Mouse (Mus musculus): Measurements from ENCODE around the gene Krtap2-4. TPM values are rescaled to one million over a fixed set of nuclear protein-coding genes. Genes with fewer than 3 reads are reported as not detected.

Gene Krtap2-4
- total RNA-seq (2023) = not detected

DNA sequence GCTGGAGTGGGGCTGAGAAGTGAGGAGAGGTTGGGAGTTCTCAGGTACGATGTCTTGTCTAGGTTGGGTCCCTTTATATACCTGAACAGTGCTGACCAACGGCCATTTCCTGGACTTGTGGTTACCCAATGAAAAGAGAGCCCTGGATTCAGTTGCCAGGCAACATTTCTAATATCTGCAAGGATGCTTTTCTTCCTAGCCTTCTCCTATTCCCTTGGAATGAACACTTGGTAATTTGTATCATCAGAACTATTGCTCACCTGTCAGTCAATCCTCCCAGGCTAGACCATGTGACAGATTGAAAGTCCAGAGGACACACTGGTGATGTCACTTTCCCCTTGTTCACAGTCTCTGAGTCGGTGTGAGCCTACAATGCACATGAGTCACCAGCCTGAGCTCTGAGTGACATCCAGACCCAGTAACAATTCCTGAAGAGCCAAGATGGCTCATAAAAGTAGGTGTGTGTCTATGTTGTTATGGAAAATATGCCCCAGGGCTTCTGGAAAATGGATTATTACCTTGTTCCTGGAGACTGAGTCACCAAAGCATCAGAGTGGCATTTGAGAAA, at the start of gene Krtap2-4:
Gene Krtap2-4, minus strand, starts transcription at position 51 of the 568 bp plus-strand sequence.

DNA sequence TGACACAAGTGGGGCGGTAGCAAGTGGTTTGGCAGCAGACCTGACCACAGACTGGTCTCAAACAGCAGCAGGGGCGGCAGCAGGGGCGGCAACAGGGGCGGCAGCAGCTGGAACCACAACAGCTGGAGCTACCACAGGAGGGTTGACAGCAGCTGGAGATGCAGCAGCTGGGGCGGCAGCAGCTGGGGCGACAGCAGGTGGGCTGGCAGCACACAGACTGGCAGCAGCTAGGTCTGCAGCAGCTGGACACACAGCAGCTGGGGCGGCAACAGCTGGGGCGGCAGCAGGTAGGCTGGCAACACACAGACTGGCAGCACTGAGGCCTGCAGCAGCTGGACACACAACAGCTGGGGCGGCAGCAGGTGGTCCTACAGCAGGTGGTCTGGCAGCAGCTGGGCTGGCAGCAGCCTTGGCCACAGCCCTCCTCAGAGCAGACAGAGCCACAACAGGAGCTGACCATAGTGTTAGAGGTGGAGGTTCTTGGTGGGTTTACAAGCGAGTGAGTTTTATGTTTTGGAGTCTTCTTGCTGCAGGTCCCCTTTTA, 43.9 kb upstream of the Krtap2-4 start, which contains the start of gene Gm11563:
Gene Gm11563, minus strand, starts transcription at position 494 of the 544 bp plus-strand sequence.

DNA sequence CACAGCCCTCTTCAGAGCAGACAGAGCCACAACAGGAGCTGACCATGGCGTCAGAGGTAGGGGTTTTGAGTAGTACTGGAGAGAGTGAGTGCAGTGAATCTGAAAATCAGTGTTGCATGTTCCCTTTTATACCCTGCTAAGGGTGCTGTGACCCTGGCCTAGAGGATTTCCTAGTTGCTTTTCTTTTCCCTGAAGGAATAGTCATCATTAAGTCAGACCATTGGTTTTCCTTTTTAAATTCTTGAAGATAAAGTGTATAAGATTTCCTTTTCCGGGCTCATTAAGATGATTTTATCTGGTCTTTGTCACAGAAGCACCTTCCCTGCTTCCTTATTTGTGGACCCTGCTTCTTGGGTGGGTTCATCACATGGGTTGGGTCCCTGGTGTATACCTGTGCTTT, 35.5 kb upstream of the Krtap2-4 start, which contains the start of gene Gm11555:
Gene Gm11555, minus strand, starts transcription at position 101 of the 400 bp plus-strand sequence.

DNA sequence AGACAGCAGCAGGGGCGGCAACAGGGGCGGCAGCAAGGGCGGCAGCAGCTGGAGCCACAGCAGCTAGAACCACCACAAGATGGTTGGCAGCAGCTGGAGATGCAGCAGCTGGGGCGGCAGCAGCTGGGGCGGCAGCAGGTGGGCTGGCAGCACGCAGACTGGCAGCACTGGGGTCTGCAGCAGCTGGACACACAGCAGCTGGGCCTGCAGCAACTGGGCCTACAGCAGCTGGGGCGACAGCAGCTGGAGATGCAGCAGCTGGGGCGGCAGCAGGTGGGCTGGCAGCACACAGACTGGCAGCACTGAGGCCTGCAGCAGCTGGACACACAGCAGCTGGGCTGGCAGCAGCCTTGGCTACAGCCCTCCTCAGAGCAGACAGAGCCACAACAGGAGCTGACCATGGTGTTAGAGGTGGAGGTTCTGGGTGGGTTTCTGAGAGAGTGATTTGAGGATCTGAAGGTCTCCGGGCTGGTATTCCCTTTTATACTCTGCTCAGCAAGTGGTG, 29.0 kb upstream of the Krtap2-4 start, which contains the start of gene Krtap4-7:
Gene Krtap4-7, minus strand, starts transcription at position 455 of the 505 bp plus-strand sequence.

DNA sequence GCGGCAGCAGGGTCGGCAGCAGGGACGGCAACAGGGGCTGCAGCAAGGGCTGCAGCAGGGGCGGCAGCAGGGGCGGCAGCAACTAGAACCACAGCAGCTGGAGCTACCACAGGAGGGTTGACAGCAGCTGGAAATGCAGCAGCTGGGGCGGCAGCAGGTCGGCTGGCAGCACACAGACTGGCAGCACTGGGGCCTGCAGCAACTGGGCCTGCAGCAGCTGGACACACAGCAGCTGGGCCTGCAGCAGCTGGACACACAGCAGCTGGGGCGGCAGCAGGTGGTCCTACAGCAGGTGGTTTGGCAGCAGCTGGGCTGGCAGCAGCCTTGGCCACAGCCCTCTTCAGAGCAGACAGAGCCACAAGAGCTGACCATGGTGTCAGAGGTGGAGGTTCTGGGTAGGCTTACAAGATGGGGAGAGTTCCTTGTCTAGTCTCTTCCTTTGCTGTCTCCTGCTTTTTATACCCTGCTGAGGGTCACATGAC, 20.0 kb upstream of the Krtap2-4 start, which contains the start of gene Krtap4-2:
Gene Krtap4-2, minus strand, starts transcription at position 432 of the 482 bp plus-strand sequence.

DNA sequence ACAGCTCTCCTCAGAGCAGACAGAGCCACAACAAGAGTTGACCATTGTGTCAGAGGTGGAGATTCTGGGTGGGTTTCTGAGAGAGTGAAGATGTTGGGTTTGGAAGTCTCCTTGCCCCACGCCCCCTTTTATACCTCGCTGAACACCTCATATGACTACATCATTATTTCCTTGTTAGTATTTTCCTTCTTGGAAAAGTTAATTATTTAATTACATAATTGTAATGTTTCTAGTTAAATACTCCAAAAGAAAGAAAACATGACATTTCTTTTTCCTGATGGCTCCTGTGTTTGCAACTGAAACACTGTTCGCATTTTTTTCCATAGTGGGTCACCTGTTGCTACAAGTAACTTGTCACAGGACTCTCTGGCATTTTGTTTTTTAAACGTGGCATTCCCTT, 13.5 kb upstream of the Krtap2-4 start, which contains the start of gene Krtap4-1:
Gene Krtap4-1, minus strand, starts transcription at position 101 of the 400 bp plus-strand sequence.

DNA sequence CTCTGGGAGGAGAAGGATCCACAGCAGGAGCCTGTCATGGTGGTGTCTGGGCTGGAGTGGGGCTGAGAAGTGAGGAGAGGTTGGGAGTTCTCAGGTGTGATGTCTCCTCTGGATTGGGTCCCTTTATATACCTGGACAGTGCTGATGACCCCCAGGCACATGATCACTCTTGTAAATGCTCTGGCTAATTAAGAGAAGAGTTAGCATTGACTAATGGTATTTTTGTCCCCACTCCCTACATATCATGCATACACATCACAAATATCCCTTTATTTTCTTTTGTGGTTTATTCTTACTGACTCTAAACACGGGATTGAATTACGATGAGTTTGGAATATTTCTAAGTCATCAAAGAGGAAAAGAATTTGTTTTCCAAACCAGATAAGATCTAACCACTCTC, 5.7 kb upstream of the Krtap2-4 start, which contains the start of gene Gm11562:
Gene Gm11562, minus strand, starts transcription at position 101 of the 400 bp plus-strand sequence.

DNA sequence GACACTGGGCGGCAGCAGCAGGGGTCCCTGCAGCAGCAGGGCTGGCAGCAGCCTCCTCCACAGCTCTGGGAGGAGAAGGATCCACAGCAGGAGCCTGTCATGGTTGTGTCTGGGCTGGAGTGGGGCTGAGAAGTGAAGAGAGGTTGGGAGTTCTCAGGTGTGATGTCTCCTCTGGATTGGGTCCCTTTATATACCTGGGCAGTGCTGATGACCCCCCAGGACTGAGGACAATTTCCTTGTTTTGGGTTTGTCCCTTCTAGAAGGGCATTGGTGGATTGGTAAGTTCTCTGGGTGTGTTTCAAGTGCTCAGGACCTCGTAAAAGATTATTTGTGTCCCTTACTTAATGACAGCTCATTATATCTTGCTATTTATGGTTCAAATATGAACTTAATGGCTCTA, 4.6 kb downstream of the Krtap2-4 start, which contains the start of gene Gm11937:
Gene Gm11937, minus strand, starts transcription at position 101 of the 400 bp plus-strand sequence.

DNA sequence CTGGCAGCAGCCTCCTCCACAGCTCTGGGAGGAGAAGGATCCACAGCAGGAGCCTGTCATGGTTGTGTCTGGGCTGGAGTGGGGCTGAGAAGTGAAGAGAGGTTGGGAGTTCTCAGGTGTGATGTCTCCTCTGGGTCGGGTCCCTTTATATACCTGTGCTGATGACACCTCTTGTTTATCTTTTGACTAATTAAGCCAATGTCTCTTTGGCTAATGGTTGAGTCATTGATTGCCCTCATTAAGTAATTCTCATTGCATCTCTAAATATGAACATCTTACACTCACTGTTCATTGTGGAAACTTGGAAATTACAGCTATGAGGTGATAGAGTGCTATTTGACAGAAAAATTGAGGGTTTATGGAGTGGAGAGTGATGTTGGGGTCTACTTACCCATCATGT, 11.4 kb downstream of the Krtap2-4 start, which contains the start of gene Gm11938:
Gene Gm11938, minus strand, starts transcription at position 101 of the 400 bp plus-strand sequence.

DNA sequence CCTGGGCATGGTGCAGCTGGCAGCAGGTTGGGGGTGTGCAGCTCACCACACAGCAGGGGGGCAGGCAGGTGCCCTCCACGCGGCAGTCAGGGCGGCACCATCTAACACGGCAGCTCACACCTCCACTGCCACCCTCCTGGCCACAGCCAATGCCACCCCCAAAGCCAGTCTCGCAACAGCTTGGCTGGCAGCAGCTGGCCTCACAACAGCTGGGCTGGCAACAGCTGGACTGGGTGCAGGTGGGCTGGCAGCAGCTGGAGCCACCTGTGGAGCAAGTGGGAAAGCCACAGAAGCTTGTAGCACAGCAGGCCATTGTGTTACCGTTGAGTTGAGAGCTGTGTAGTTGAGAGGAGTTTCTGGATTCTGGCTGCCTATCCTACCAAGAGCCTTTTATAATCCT, 16.9 kb downstream of the Krtap2-4 start, which contains the start of gene Krtap9-3:
Gene Krtap9-3, minus strand, starts transcription at position 364 of the 400 bp plus-strand sequence.

DNA sequence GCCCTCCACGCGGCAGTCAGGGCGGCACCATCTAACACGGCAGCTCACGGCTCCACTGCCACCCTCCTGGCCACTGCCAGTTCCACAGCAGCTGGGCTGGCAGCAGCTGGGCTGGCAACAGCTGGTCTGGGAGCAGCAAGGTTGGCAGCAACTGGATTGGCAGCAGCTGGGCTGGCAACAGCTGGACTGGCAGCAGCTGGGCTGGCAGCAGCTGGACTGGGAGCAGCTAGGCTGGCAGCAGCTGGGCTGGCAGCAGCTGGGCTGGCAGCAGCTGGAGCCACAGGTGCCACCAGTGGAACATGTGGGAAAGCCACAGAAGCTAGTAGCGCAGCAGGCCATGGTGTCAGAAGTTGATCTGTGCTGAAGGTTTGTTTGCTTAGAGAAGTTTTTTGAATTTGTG, 23.7 kb downstream of the Krtap2-4 start, which contains the start of gene Krtap1-3:
Gene Krtap1-3, minus strand, starts transcription at position 359 of the 400 bp plus-strand sequence.

DNA sequence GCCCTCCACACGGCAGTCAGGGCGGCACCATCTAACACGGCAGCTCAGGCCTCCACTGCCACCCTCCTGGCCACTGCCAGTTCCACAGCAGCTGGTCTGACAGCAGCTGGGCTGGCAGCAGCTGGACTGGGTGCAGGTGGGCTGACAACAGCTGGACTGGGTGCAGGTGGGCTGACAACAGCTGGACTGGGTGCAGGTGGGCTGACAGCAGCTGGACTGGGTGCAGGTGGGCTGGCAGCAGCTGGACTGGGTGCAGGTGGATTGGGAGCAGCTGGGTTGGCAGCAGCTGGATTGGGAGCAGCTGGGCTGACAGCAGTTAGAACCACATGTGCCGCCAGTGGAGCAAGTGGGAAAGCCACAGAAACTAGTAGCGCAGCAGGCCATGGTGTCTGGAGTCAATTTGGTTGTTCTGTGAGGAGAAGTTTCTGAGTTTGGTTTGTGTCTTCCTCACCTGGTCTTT, 31.4 kb downstream of the Krtap2-4 start, which contains the start of gene Krtap1-4:
Gene Krtap1-4, minus strand, starts transcription at position 410 of the 460 bp plus-strand sequence.

DNA sequence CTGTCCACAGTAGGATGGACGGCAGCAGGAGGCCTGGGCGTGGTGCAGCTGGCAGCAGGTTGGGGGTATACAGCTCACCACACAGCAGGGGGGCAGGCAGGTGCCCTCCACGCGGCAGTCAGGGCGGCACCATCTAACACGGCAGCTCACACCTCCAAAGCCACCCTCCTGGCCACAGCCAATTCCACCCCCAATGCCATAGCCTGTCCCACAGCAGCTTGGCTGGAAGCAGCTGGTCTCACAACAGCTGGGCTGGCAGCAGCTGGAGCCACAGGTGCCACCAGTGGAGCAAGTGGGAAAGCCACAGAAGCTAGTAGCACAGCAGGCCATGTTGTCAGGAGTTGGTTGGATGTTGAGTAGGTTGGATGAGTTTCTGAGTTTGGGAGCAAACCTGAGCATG, 34.0 kb downstream of the Krtap2-4 start, which contains the start of gene Krtap1-5:
Gene Krtap1-5, minus strand, starts transcription at position 381 of the 400 bp plus-strand sequence.

DNA sequence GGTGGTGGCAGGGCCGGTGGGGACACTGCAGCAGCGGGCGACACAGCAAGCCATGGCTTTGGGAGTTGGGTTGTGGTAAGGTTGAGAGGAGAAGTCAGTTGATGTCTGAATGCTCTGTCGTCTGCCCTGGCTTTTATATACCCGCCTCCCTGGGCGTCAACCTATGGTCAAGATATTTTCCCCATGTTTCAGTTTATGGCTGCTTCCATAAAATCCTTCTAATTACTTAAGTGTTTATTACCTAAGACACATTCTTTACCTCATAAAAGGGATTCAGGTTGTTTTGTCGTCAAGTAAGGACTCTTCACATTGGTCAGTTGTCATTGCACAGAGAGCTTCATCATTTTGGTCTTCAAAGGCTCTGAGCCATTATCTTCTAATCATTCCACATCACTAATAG, 48.1 kb downstream of the Krtap2-4 start, which contains the start of gene Krtap3-1:
Gene Krtap3-1, minus strand, starts transcription at position 101 of the 400 bp plus-strand sequence.

Other genes with a start within 250 kb of the Krtap2-4 start
- gene Krt28, start 239.9 kb downstream of the Krtap2-4 start, total RNA-seq (2023) = not detected
- gene Krt10, start 225.5 kb downstream of the Krtap2-4 start, total RNA-seq (2023) = 1 to 10 TPM; 4.7 to 5.7 TPM
- gene Krt12, start 192.6 kb downstream of the Krtap2-4 start, total RNA-seq (2023) = not detected
- gene Krt20, start 176.7 kb downstream of the Krtap2-4 start, total RNA-seq (2023) = not detected
- not detected for gene Krt23, start 121.7 kb downstream of the Krtap2-4 start, total RNA-seq (2023)
- not detected for gene Krt39, start 93.5 kb downstream of the Krtap2-4 start, total RNA-seq (2023)
- gene Krt40, start 71.7 kb downstream of the Krtap2-4 start, total RNA-seq (2023) = not detected
- not detected for gene Krtap3-3, start 64.0 kb downstream of the Krtap2-4 start, total RNA-seq (2023)
- gene Krtap3-2, start 58.0 kb downstream of the Krtap2-4 start, total RNA-seq (2023) = not detected
- gene Gm11939, start 55.4 kb downstream of the Krtap2-4 start, total RNA-seq (2023) = not detected
- gene Krtap3-1, start 48.2 kb downstream of the Krtap2-4 start, total RNA-seq (2023) = not detected
- gene Krtap1-5, start 33.8 kb downstream of the Krtap2-4 start, total RNA-seq (2023) = not detected
- gene Krtap1-4, start 31.2 kb downstream of the Krtap2-4 start, total RNA-seq (2023) = not detected
- not detected for gene Krtap1-3, start 23.5 kb downstream of the Krtap2-4 start, total RNA-seq (2023)
- gene Krtap9-3, start 16.7 kb downstream of the Krtap2-4 start, total RNA-seq (2023) = not detected
- gene Gm11938, start 11.5 kb downstream of the Krtap2-4 start, total RNA-seq (2023) = not detected
- not detected for gene Gm11937, start 4.7 kb downstream of the Krtap2-4 start, total RNA-seq (2023)
- not detected for gene Gm11562, start 5.6 kb upstream of the Krtap2-4 start, total RNA-seq (2023)
- not detected for gene Krtap4-1, start 13.4 kb upstream of the Krtap2-4 start, total RNA-seq (2023)
- gene Krtap4-2, start 20.2 kb upstream of the Krtap2-4 start, total RNA-seq (2023) = not detected
- gene Krtap4-7, start 29.2 kb upstream of the Krtap2-4 start, total RNA-seq (2023) = not detected
- not detected for gene Gm11555, start 35.4 kb upstream of the Krtap2-4 start, total RNA-seq (2023)
- not detected for gene Gm11563, start 44.1 kb upstream of the Krtap2-4 start, total RNA-seq (2023)
- not detected for gene Krtap4-6, start 51.1 kb upstream of the Krtap2-4 start, total RNA-seq (2023)
- gene Gm14190, start 75.9 kb upstream of the Krtap2-4 start, total RNA-seq (2023) = not detected
- not detected for gene Gm14180, start 119.4 kb upstream of the Krtap2-4 start, total RNA-seq (2023)
- gene Gm11595, start 158.1 kb upstream of the Krtap2-4 start, total RNA-seq (2023) = not detected
- gene Krtap4-8, start 165.9 kb upstream of the Krtap2-4 start, total RNA-seq (2023) = not detected
- gene Krtap4-9, start 170.4 kb upstream of the Krtap2-4 start, total RNA-seq (2023) = not detected
- not detected for gene Gm11596, start 178.6 kb upstream of the Krtap2-4 start, total RNA-seq (2023)
- gene Gm11569, start 184.1 kb upstream of the Krtap2-4 start, total RNA-seq (2023) = not detected
- gene Gm11554, start 189.6 kb upstream of the Krtap2-4 start, total RNA-seq (2023) = not detected
- not detected for gene Krtap4-13, start 195.0 kb upstream of the Krtap2-4 start, total RNA-seq (2023)
- not detected for gene Gm11564, start 200.8 kb upstream of the Krtap2-4 start, total RNA-seq (2023)
- not detected for gene 2300003K06Rik, start 223.2 kb upstream of the Krtap2-4 start, total RNA-seq (2023)
- gene Krtap4-16, start 236.8 kb upstream of the Krtap2-4 start, total RNA-seq (2023) = not detected
- gene Gm11568, start 243.1 kb upstream of the Krtap2-4 start, total RNA-seq (2023) = not detected
- not detected for gene Gm11559, start 249.6 kb upstream of the Krtap2-4 start, total RNA-seq (2023)